Mouse (Mus musculus): ENCODE results near the gene Hjurp. TPM values are rescaled to one million over a fixed set of nuclear protein-coding genes. Genes with fewer than 3 reads are reported as not detected.

Hjurp gene
- total RNA-seq, 4 experiments from 2014 or later = 33.0 to 55.0 (median 43.2) TPM

DNA sequence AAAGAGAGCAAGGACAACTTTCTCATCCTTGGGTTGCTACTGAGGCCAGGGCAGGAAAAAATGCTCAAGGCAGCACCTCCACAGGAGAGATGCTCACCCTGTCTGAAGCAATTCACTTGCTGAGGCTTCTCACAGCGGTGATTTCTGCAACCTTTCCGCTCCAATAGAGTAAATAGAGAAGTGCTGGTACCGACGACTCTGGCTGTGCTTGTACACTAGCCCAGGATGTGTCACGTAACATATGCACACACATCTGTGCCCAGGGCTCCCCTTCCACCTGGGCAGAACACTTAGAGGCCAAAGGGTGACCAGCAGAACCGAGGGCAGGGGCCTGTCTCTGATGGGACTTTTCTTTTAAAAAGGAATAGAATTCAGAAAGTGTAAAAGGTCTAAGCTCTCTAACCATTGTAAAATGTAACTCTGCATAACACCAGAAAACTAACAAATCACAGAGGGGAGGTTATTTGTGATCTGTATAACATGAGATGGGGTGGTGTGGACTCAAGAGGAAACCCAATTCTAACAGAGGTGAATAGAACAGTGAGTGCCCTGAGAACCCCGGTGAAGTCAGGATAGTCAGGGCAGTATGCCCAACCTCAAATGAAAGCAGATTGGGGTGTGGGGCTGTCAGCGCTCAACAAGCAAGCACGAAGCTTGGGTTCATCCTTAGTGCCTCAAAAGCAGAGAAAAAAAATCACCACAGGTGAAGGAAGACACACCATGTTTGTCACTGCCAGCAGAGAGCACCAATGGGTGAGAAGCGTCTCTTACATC is 16.6 kb downstream of the Hjurp start:
- no peak for DNase-seq

GRCm38 (mm10) chr1:88260114-88260513 is 17.3 kb downstream of the Hjurp start:
- DNase-seq = no peak

- no peak for DNase-seq
These were observed 17.8 kb downstream of the Hjurp start for GRCm38 (mm10) chr1:88259643-88260024.

DNA sequence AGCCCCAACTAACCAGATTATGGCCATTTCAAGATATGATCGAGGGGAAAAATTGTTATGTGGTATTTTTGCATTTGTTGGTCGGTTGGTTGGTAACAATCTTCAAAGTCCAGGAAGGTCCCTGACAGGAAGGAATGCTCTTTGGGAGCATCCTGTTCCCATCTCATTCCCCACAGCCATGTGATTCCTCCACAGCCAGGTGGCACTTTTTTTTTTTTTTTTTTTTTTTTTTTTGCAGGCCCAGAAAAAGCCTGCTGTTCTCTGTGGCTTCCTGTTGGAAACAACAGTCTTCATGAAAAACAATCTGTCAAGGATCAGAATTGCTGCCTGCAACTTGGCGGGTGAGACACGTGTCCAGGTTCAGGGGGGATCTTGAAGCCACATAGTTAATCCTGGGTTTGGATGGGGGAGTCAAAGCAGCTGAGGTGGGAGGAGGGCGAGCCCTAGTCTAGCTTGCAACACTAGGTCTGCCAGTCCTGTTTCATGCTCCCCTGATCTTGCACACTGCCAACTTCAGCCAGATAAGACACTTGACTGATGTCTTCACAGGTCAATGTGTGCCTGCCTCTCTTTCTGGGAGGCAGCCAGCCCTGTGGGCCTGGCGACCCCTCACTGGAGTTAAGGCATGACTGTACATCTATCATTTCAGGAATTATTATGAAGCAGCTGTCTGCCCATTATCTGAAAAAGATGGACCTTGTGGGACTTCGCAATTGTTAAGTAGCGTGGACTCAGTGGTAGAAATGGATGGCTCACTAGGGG is 18.4 kb downstream of the Hjurp start:
- DNase-seq = no peak

GRCm38 (mm10) chr1:88258361-88258760 is 19.1 kb downstream of the Hjurp start:
- DNase-seq = no peak

GRCm38 (mm10) chr1:88257681-88258080 is 19.8 kb downstream of the Hjurp start:
- no peak for DNase-seq

DNA sequence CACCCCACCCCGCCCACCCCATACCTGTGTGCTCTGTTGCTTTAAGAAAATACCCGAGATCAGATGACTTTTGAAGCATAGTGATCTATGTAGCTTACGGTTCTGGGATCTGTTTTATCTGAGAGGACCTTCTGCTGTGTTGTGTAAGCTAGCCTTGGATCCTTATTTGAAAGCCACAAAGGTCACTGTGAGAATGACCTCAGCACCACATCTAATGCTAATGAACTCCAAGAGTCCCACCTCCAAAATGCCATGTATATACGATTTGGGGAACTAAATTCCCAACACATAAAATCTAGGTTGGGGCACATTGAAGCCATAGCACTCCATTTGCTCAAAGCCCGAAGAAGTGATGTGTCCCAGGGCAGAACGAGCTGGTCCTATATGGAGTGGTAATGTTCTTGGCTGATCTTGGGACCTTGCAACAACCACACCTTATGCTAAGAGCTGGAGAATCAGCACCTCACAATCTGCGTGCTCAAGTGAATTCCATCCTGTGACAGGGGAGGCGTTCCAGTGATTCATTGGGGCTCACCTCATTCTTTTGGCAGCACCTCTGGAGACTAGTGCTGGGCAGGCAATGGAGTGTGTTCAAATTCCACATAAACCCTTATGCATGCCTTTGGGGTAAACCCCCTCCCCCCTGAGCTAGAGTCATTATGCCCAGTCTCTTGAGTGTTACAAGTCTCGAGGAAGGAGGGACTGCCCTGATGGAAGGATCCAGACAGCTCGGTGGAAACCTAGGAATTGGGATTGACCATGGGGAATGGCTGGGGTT is 20.4 kb downstream of the Hjurp start:
- no peak for DNase-seq

DNA sequence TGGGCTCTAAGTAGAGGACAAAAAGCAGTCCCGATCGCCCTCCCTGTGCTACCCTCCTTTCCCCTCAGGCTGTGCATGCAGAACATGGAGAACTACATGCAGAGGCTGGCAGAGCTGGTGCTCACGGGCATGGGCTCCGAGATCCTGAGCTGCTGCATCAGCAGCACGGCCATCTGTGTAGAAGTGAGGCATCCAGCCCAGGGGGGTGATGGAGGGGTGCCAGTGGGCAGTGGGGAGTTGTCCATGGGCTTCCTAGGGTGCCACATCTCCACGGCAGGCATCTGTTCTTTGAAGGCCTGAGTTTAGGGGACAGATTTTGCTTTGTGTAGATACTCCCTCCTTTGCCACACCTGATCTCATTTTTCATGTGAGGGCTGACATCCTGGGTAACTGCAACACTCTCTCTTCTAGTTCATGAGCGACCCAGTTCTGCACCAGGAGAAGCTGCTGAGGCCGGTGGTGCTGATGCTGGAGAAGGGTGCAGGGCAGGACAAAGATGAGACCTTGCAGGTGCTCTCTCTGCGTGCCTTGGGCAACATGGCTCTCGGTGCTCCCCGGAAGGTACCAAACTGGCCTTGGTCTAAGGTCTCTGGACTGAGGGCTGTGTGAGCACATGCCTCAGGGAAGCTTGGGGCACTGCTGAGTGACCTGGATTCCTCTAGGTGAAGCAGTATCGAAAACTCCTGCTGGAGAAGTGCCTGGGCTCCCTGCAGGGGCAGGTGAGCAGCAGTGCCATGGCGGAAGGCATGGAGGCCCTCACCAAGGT is 21.3 kb downstream of the Hjurp start:
- DNase-seq = no peak

GRCm38 (mm10) chr1:88255466-88255857 is 22.0 kb downstream of the Hjurp start:
- no peak for DNase-seq

DNA sequence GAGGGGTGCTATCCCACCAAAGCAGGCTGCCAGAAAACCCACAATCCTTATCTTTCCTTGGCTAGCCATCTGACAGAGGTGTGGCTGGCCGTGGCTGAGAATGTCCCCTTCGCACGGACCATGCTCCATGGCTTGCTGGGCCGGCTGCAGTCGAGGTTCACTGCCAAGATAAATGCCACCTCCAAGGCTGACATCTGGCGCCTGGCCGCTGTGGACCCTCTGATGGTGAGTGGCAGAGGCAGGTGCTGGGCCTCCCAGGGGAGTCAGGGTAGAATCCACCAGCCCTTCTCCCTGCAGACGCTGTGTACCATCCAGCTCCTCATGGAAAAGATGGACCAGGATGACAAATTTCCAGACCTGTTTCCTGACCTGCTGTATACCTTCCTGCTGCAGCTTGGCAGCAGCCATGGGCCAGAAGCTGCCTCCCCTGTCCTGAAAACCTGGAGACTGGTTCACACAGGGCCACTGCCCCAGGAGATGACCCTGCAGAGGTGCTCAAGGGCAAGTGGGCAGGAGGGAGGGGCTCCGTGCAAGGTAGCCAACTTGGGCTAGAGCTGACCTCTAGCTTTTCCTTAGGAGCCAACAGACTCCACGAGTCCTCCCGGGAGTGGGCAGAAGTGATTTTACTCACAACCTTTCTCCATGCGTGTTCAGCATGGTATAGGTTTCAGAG is 22.5 kb downstream of the Hjurp start:
- no peak for DNase-seq

GRCm38 (mm10) chr1:88253540-88253939 is 23.9 kb downstream of the Hjurp start:
- no peak for DNase-seq

DNA sequence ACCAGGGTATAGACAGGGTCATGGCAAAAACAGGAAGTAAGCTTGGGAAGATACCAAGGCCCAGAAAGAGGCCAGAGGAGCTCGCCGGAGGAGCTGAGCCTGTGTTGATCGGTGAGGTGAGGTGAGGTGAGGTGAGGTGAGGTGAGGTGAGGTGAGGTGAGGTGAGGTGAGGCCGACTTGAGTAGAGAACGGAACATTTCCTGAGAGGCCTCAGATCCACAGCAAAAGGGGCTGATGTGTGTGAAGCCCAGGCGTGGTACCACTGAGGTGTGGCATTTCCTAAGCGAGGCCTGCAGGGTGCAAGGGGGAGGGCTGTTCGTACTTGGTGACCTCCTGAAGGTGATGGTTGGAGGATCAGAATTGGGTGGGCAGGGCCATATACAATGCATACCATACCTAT is 24.3 kb downstream of the Hjurp start:
- no peak for DNase-seq

DNA sequence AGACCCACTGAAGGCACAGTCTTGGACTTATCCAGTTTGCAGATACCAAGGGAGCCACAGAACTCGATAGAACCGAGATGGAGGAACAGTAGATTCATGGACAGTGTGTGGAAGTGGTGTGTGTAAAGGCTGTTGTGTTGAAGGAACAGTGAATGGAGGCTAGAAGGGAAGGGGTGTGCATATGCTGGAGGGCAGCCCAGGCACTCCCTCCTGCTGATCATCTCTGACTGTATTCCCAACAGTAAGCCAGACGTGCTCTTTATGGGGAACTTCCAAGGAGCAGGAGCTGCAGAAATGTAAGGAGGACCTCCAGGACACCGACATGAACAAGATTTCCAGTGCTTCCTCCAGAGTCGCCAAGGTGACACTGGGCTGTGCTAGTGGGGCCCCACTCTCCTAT is 27.4 kb downstream of the Hjurp start:
- DNase-seq = no peak

DNA sequence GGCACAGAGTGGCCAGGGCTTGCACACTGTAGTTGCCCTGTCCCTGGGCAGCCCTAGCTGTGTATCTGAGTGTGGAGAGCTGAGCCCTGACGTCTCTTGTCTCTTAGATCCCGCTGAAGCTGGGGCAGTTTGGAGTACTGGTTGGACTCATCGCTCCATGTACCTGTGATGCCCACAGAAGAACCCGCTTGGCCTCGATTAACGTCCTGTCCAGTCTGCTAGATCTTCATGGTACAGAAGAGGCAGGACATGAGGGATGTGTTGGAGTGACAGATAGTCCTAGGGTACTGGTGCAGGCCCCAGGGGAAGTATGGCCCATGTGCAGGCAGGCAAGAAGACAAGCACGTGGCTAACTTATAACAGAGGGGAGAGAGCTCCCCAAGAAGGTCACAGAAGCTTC is 27.8 kb downstream of the Hjurp start:
- no peak for DNase-seq

DNA sequence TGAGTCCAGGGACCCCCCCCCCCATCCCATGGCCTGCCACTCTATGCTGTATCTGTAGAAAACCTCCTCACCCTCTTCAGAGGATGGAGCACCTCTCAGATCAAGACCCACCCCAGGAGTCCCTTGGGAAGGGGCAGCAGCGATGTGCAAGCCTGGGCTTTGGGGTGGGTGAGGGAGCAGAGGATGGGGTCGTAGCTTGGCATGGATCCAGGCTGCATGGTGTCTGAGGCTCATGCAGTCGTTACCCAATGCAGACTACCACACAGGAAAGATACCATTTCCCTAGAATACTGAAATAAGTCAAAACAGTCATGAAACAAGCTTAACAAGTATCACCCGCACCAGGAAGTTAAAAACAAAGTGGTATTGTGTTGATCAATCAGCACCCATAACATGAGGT is 28.8 kb downstream of the Hjurp start:
- no peak for DNase-seq

DNA sequence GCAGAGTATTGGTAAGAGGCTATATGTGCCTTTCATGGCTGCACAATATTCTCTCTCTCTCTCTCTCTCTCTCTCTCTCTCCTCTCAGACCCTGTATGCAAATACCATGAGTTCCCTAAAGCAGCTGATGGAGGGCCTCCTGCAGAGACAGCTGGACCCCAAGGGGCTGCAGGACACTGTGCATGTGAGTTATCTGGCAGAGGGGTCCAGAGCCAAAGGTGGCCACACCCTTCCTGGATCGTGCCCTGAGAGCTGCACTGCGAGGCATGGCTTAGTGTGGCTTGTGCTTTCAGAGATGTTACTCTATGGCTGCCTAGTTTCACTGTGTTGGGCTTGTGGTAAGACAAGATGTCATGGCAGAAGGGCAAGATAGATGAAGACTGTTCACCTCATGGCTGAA is 29.8 kb downstream of the Hjurp start:
- DNase-seq = no peak

GRCm38 (mm10) chr1:88246386-88246785 is 31.0 kb downstream of the Hjurp start:
- no peak for DNase-seq

- DNase-seq = no peak
These were observed 31.6 kb downstream of the Hjurp start for GRCm38 (mm10) chr1:88245881-88246280.

- DNase-seq = no peak
These were observed 33.6 kb downstream of the Hjurp start for GRCm38 (mm10) chr1:88243861-88244260.

DNA sequence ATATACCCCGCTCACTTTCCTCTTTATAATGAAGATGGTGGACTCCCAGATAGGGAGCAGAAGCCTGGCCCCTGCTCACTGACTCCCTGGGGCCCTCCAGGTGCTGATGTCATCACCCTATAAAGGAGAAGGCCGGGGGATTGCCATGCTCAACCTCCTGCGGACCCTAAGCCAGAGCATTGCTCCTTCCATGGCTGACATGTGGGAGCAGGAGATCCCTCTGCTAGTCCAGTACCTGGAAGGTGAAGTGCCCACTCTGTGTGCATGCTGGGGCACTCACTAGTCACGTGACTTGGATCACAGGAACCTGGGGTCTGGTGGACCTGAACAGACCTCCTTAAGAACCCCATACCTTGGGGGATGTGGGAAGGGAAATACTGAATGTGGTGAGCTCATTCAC is 36.9 kb downstream of the Hjurp start:
- no peak for DNase-seq

DNA sequence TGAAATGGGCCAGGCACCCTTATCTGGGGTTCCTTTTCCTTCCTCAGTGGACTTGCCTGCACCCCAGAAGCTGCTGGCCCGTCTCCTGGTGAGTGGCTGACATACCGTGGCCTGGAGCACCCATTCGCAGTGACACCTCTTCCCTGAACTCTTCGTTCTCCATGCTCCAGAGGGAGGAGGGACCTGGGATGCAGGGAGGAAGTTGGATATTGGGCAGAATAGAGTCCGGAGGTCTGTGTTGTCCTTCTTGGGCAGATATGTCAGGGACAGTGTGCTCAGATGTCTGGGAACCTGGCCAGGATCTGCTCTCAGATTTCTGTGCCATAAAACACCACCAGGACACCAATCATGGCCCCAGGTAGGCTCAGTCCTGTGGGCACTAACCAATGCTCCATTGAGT is 37.4 kb downstream of the Hjurp start:
- no peak for DNase-seq

GRCm38 (mm10) chr1:88238771-88239170 is 38.7 kb downstream of the Hjurp start:
- DNase-seq = no peak
